Mouse (Mus musculus) MEL (cell line): ENCODE measurements around the gene Gabra1.

ENCODE experiments used
- BHLHE40 ChIP-seq: IDR thresholded peaks from 2 replicates; pipeline ENCODE4 v1.6.1; 2012; ENCODE audit warnings: low read depth, mild to moderate bottlenecking, inconsistent platforms, low read length, improper control_type of control experiment, borderline replicate concordance
- CTCF ChIP-seq, 3 experiments: IDR thresholded peaks in 2 of 3; conservative IDR thresholded peaks in 1 of 3; 2 replicates each; pipeline ENCODE4 v1.5.1; 2011 to 2012; ENCODE audit warnings: low read length in 3 of 3, low read depth in 2 of 3, mild to moderate bottlenecking in 2 of 3, improper control_type of control experiment in 1 of 3, inconsistent platforms in 1 of 3, mixed read lengths in 1 of 3, moderate library complexity in 1 of 3; ENCODE audit not compliant: control insufficient read depth in 1 of 3, insufficient read depth in 1 of 3, poor library complexity in 1 of 3, severe bottlenecking in 1 of 3
- ELF1 ChIP-seq: IDR thresholded peaks from 2 replicates; pipeline ENCODE4 v1.6.1; 2014; ENCODE audit warnings: low read depth, mild to moderate bottlenecking, inconsistent platforms, low read length, improper control_type of control experiment, moderate library complexity
- EP300 ChIP-seq, 2 experiments: IDR thresholded peaks; 2 replicates each; pipeline ENCODE4 v1.6.1; 2011; ENCODE audit warnings: improper control_type of control experiment in 2 of 2, low read length in 2 of 2, low read depth in 1 of 2, mild to moderate bottlenecking in 1 of 2
- GATA1 ChIP-seq: IDR thresholded peaks from 2 replicates; pipeline ENCODE4 v1.6.1; 2011; ENCODE audit warnings: low read depth, low read length, improper control_type of control experiment
- KAT2A ChIP-seq: conservative IDR thresholded peaks from 2 replicates; pipeline ENCODE4 v1.6.1; 2012; ENCODE audit warnings: low read depth, low read length, improper control_type of control experiment, inconsistent platforms
- MAFK ChIP-seq: IDR thresholded peaks from 2 replicates; pipeline ENCODE4 v1.6.1; 2011; ENCODE audit warnings: low read depth, mild to moderate bottlenecking, low read length, improper control_type of control experiment, borderline replicate concordance
- MAX ChIP-seq: IDR thresholded peaks from 2 replicates; pipeline ENCODE4 v1.6.1; 2011; ENCODE audit warnings: low read length, improper control_type of control experiment
- MXI1 ChIP-seq: IDR thresholded peaks from 2 replicates; pipeline ENCODE4 v1.6.1; 2011; ENCODE audit warnings: mild to moderate bottlenecking, low read depth, low read length, improper control_type of control experiment
- POLR2A ChIP-seq, 2 experiments: IDR thresholded peaks; 2 replicates each; pipeline ENCODE4 v1.6.1; 2011 to 2012; ENCODE audit warnings: low read length in 2 of 2, mild to moderate bottlenecking in 2 of 2, control low read depth in 1 of 2, improper control_type of control experiment in 1 of 2, low read depth in 1 of 2, moderate library complexity in 1 of 2; ENCODE audit not compliant: control insufficient read depth in 1 of 2, insufficient read depth in 1 of 2, poor library complexity in 1 of 2
- POLR2AphosphoS2 ChIP-seq: IDR thresholded peaks from 2 replicates; pipeline ENCODE4 v1.6.1; 2011; ENCODE audit warnings: low read length, improper control_type of control experiment
- TAL1 ChIP-seq: IDR thresholded peaks from 2 replicates; pipeline ENCODE4 v1.6.1; 2012; ENCODE audit warnings: mild to moderate bottlenecking, inconsistent platforms, low read length, moderate library complexity, mixed read lengths
- USF1 ChIP-seq: IDR thresholded peaks from 2 replicates; pipeline ENCODE4 v1.6.1; 2014; ENCODE audit warnings: low read depth, mild to moderate bottlenecking, inconsistent platforms, low read length, improper control_type of control experiment, moderate library complexity
- USF2 ChIP-seq, 2 experiments: IDR thresholded peaks; 2 replicates each; pipeline ENCODE4 v1.6.1; 2011 to 2012; ENCODE audit warnings: improper control_type of control experiment in 2 of 2, low read length in 2 of 2, borderline replicate concordance in 1 of 2, inconsistent platforms in 1 of 2, low read depth in 1 of 2, mild to moderate bottlenecking in 1 of 2; ENCODE audit not compliant: insufficient read depth in 1 of 2

DNA sequence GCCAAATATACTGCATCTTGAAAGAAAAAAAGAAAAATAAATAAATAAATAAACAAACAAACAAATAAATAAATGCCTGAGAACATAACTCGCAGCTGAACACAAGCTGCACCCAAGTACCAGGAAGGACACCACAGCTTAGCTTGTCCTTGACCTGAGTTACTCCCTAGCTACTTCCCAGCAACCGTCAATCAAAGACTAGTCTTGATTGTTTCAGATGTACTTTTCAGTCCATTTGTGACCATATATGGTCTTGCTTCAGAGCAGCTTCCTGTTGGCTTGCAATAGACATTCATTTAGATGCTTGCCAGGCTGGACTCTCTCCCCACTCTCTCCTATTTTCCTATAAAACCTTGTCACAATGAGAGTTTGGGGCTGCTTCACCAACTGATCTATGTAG lies 87.2 kb downstream of the Gabra1 start:
- no peak for TF ChIP-seq KAT2A
- no peak for TF ChIP-seq MAX
- TF ChIP-seq CTCF (IDR thresholded peaks at IDR 0.05 in 2 of 3, conservative IDR thresholded peaks at IDR 0.05 in 1 of 3; ENCODE audit: control insufficient read depth in 1 of 3, insufficient read depth in 1 of 3, low read depth in 2 of 3, low read length in 3 of 3, poor library complexity in 1 of 3, severe bottlenecking in 1 of 3): no peak
- TF ChIP-seq USF2 (IDR thresholded peaks at IDR 0.05; ENCODE audit: borderline replicate concordance in 1 of 2, insufficient read depth in 1 of 2, low read depth in 1 of 2, low read length in 2 of 2): no peak
- TF ChIP-seq POLR2A (IDR thresholded peaks at IDR 0.05; ENCODE audit: control insufficient read depth in 1 of 2, insufficient read depth in 1 of 2, low read depth in 1 of 2, low read length in 2 of 2, poor library complexity in 1 of 2): no peak
- no peak for TF ChIP-seq EP300 (IDR thresholded peaks at IDR 0.05; ENCODE audit: low read depth in 1 of 2, low read length in 2 of 2)
- no peak for TF ChIP-seq BHLHE40
- TF ChIP-seq USF1: no peak
- no peak for TF ChIP-seq POLR2AphosphoS2
- no peak for TF ChIP-seq ELF1
- no peak for TF ChIP-seq MXI1
- no peak for TF ChIP-seq GATA1
- TF ChIP-seq TAL1: no peak
- TF ChIP-seq MAFK: no peak
